Mouse (Mus musculus): ENCODE results near the gene Pogz.
A peak's percentile ranks its signal among the peaks of the same experiment; 100 is the strongest.

The Pogz gene

GRCm38 (mm10) chr3:94837183-94837890 is at the start of gene Pogz:
Gene Pogz (plus strand): TSS chr3:94837567.
- no peak for TF ChIP-seq NANOG (IDR thresholded peaks at IDR 0.05; ENCODE audit: borderline replicate concordance, low read length)
- TF ChIP-seq CTCF (conservative IDR thresholded peaks at IDR 0.05; ENCODE audit: low read length), result no peak
- no peak for TF ChIP-seq POU5F1 (IDR thresholded peaks at IDR 0.05; ENCODE audit: borderline replicate concordance, low read length)

GRCm38 (mm10) chr3:94789071-94789470 is 48.3 kb upstream of the Pogz start:
- no peak overlapping the region for H3K4me3 ChIP-seq (replicated peaks; ENCODE audit: low read length)
- TF ChIP-seq CTCF (conservative IDR thresholded peaks at IDR 0.05; ENCODE audit: low read length), result no peak
- no peak for TF ChIP-seq POU5F1 (IDR thresholded peaks at IDR 0.05; ENCODE audit: borderline replicate concordance, low read length)
- TF ChIP-seq NANOG (IDR thresholded peaks at IDR 0.05; ENCODE audit: borderline replicate concordance, low read length), result no peak
- peaks cover 29% of the 10 kb centered on the region for H3K27me3 ChIP-seq (ENCODE audit: insufficient read depth, low read length)
- H3K9me3 ChIP-seq (ENCODE audit: low read length), result peaks cover 12% of the 10 kb centered on the region
- peaks cover 34% of the 10 kb centered on the region for H3K4me1 ChIP-seq (replicated peaks; ENCODE audit: low read depth, low read length)
- no peaks in the 10 kb centered on the region for H3K36me3 ChIP-seq (ENCODE audit: insufficient read depth, low read length)

More at GRCm38 (mm10) chr3:94837183-94837890, at the start of gene Pogz:
- Histone ChIP-seq H3K4me1 (replicated peaks; ENCODE audit: low read depth, low read length) (peaks cover 45% of the 10 kb centered on the region), H3K9me3 (ENCODE audit: low read length) (no peaks in the 10 kb centered on the region), H3K4me3 (replicated peaks; ENCODE audit: low read length) (peak within 1 kb of the TSS; percentile 85), H3K36me3 (ENCODE audit: insufficient read depth, low read length) (peaks cover 7% of the 10 kb centered on the region), H3K27me3 (ENCODE audit: insufficient read depth, low read length) (no peaks in the 10 kb centered on the region)

DNA sequence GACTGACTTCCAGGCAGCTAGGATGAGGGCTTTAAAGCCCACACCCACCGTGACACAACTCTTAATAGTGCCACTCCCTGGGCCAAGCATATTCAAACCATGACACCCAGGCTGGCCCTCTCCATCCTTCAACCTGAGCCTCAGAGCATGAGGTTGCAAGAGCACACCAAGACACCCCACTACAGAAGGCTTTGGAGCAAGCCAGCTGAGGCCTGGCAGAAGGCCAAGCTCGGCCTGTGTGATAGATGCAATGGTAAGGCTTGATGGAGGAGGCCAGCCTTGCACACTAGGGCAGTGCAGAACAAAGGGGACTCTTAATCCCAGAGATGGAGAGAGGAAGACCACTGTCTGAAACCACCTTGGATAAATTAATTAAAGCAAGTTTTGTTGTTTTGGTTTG is 47.9 kb upstream of the Pogz start:
- Histone ChIP-seq H3K9me3 (ENCODE audit: low read length) (peaks cover 12% of the 10 kb centered on the region), H3K27me3 (ENCODE audit: insufficient read depth, low read length) (peaks cover 25% of the 10 kb centered on the region), H3K4me3 (replicated peaks; ENCODE audit: low read length) (no peak overlapping the region), H3K36me3 (ENCODE audit: insufficient read depth, low read length) (no peaks in the 10 kb centered on the region), H3K4me1 (replicated peaks; ENCODE audit: low read depth, low read length) (peaks cover 34% of the 10 kb centered on the region)
- TF ChIP-seq POU5F1 (IDR thresholded peaks at IDR 0.05; ENCODE audit: borderline replicate concordance, low read length) (no peak), NANOG (IDR thresholded peaks at IDR 0.05; ENCODE audit: borderline replicate concordance, low read length) (no peak), CTCF (conservative IDR thresholded peaks at IDR 0.05; ENCODE audit: low read length) (no peak)

DNA sequence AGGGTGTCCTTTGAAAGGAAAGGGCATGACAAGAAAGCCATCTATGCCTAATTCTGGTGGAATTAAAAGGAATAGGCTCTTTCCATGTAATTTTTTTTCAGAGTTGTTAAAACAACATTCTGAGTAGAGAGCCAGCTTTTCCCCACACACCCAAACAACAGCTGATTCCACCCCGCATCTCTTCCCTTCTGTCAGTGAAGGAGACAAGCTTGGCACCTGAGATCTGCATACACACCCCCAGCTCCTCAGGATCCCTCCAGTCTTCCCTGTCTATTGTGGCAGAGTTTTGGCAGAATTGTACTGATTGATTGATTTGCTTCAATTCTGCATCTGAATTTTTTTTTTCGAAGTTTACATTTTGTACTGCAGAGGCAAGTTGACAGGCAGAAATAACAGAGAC is 45.1 kb upstream of the Pogz start:
- Histone ChIP-seq H3K9me3 (ENCODE audit: low read length) (peaks cover 12% of the 10 kb centered on the region), H3K27me3 (ENCODE audit: insufficient read depth, low read length) (peaks cover 9% of the 10 kb centered on the region), H3K4me3 (replicated peaks; ENCODE audit: low read length) (no peak overlapping the region), H3K4me1 (replicated peaks; ENCODE audit: low read depth, low read length) (peaks cover 31% of the 10 kb centered on the region), H3K36me3 (ENCODE audit: insufficient read depth, low read length) (no peaks in the 10 kb centered on the region)
- TF ChIP-seq POU5F1 (IDR thresholded peaks at IDR 0.05; ENCODE audit: borderline replicate concordance, low read length) (no peak), CTCF (conservative IDR thresholded peaks at IDR 0.05; ENCODE audit: low read length) (no peak), NANOG (IDR thresholded peaks at IDR 0.05; ENCODE audit: borderline replicate concordance, low read length) (no peak)

DNA sequence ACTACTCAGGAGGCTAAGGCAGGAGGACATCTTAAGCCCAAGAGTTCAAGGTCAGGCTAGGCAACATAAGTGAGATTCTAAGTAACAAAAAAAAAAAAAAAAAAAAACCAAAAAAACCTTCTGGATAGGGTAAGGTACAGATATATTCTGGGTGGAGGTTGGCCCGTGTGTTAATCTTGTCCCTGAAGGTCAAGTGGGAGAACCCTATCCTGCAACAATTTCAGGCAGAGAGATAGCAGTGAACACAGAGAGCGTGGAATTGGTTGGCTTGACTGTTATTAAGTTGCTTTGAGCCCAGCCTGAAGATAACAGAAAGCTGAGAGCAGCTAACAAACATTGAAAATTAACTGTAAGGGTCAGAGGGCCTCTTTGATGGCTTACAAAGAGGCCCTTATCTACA is 43.7 kb upstream of the Pogz start:
- H3K4me3 ChIP-seq (replicated peaks; ENCODE audit: low read length), result no peak overlapping the region
- peaks cover 12% of the 10 kb centered on the region for H3K9me3 ChIP-seq (ENCODE audit: low read length)
- H3K4me1 ChIP-seq (replicated peaks; ENCODE audit: low read depth, low read length), result peaks cover 26% of the 10 kb centered on the region
- no peaks in the 10 kb centered on the region for H3K27me3 ChIP-seq (ENCODE audit: insufficient read depth, low read length)
- H3K36me3 ChIP-seq (ENCODE audit: insufficient read depth, low read length), result no peaks in the 10 kb centered on the region
- TF ChIP-seq POU5F1 (IDR thresholded peaks at IDR 0.05; ENCODE audit: borderline replicate concordance, low read length) (no peak), NANOG (IDR thresholded peaks at IDR 0.05; ENCODE audit: borderline replicate concordance, low read length) (no peak), CTCF (conservative IDR thresholded peaks at IDR 0.05; ENCODE audit: low read length) (no peak)

DNA sequence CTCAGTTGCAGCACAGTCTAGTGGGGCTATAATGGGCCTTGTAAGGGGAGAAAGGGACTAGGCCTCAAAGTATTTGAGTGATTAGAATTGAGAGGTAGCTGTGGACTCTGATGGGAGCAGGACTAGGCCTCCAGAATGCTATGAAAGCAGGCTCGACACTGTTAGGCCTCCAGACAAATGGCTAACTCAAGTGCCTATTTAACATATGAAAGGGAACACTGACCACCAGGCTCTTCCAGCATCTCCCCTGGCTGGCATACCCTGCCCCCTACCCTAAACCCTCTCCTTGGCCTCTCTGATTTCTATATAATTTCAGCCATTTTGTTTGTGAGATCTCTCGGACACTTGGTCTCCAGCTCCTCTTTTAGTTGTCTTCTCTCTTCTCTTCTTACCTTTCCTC is 43.0 kb upstream of the Pogz start:
- H3K4me1 ChIP-seq (replicated peaks; ENCODE audit: low read depth, low read length), result peaks cover 26% of the 10 kb centered on the region
- TF ChIP-seq CTCF (conservative IDR thresholded peaks at IDR 0.05; ENCODE audit: low read length) (no peak), NANOG (IDR thresholded peaks at IDR 0.05; ENCODE audit: borderline replicate concordance, low read length) (no peak), POU5F1 (IDR thresholded peaks at IDR 0.05; ENCODE audit: borderline replicate concordance, low read length) (no peak)
- H3K4me3 ChIP-seq (replicated peaks; ENCODE audit: low read length), result no peak overlapping the region
- peaks cover 12% of the 10 kb centered on the region for H3K9me3 ChIP-seq (ENCODE audit: low read length)
- no peaks in the 10 kb centered on the region for H3K27me3 ChIP-seq (ENCODE audit: insufficient read depth, low read length)
- H3K36me3 ChIP-seq (ENCODE audit: insufficient read depth, low read length), result no peaks in the 10 kb centered on the region

DNA sequence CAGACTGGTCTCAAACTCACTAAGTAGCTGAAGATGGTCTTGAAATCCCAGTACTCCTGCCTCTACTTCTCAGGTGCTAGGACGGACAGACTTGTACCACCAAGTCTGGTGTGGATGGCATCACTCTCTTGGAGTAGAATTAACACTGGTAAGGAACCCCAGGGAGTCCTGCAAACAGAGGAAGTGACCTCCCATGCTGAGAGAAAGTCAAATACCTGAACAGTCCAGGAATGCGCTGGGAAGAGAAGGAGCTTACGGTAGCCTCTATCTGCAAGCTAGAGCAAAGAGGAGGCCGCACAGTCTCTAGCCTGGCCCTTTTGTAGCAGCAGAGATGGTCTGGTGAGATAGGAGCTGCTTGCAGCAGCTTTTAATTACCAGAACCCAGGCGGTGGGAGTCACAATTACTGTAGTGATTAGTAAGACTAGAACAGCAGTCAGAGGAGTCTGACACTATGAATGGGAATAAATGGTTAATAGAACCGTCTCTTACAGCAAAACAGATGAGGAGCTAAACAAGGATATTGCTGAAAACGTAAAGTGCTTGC is 41.7 kb upstream of the Pogz start:
- H3K36me3 ChIP-seq (ENCODE audit: insufficient read depth, low read length), result no peaks in the 10 kb centered on the region
- TF ChIP-seq POU5F1 (IDR thresholded peaks at IDR 0.05; ENCODE audit: borderline replicate concordance, low read length) (no peak), NANOG (IDR thresholded peaks at IDR 0.05; ENCODE audit: borderline replicate concordance, low read length) (no peak), CTCF (conservative IDR thresholded peaks at IDR 0.05; ENCODE audit: low read length) (no peak)
- peaks cover 10% of the 10 kb centered on the region for H3K9me3 ChIP-seq (ENCODE audit: low read length)
- 0 out of 2 replicates have a peak, but pooled peaks cover 3% of the 10 kb centered on the region for H3K27me3 ChIP-seq (ENCODE audit: insufficient read depth, low read length)
- no peak overlapping the region for H3K4me3 ChIP-seq (replicated peaks; ENCODE audit: low read length)
- peaks cover 26% of the 10 kb centered on the region for H3K4me1 ChIP-seq (replicated peaks; ENCODE audit: low read depth, low read length)

GRCm38 (mm10) chr3:94796181-94796580 is 41.2 kb upstream of the Pogz start:
- Histone ChIP-seq H3K36me3 (ENCODE audit: insufficient read depth, low read length) (no peaks in the 10 kb centered on the region), H3K9me3 (ENCODE audit: low read length) (peaks cover 4% of the 10 kb centered on the region), H3K4me1 (replicated peaks; ENCODE audit: low read depth, low read length) (peaks cover 26% of the 10 kb centered on the region), H3K27me3 (ENCODE audit: insufficient read depth, low read length) (0 out of 2 replicates have a peak, but pooled peaks cover 3% of the 10 kb centered on the region), H3K4me3 (replicated peaks; ENCODE audit: low read length) (no peak overlapping the region)
- TF ChIP-seq POU5F1 (IDR thresholded peaks at IDR 0.05; ENCODE audit: borderline replicate concordance, low read length), result no peak
- no peak for TF ChIP-seq NANOG (IDR thresholded peaks at IDR 0.05; ENCODE audit: borderline replicate concordance, low read length)
- TF ChIP-seq CTCF (conservative IDR thresholded peaks at IDR 0.05; ENCODE audit: low read length), result no peak
